Mouse (Mus musculus) embryonic facial prominence, embryonic 10.5 days (tissue): ENCODE data around the gene Ptp4a2. TPM values are rescaled to one million over a fixed set of nuclear protein-coding genes. Genes with fewer than 3 reads are reported as not detected.

Experiments used
- DNase-seq: peaks from one replicate; pipeline ENCODE4 v3.0.0-alpha.2; 2017; ENCODE audit warnings: low spot score
- H3K27ac ChIP-seq: fragments of 300-500 bp; sonication (generic); replicated peaks from 2 replicates; pipeline ENCODE4 v1.5.1; 2016; ENCODE audit warnings: mild to moderate bottlenecking
- H3K27me3 ChIP-seq: fragments of 300-500 bp; sonication (generic); replicated peaks from 2 replicates; pipeline ENCODE4 v1.6.1; 2016; ENCODE audit warnings: low read depth, mild to moderate bottlenecking; ENCODE audit not compliant: poor library complexity, severe bottlenecking
- H3K36me3 ChIP-seq: fragments of 300-500 bp; sonication (generic); replicated peaks from 2 replicates; pipeline ENCODE4 v1.6.1; 2016; ENCODE audit warnings: mild to moderate bottlenecking, moderate library complexity
- H3K4me1 ChIP-seq: fragments of 300-500 bp; sonication (generic); 2 replicates; pipeline ENCODE4 v1.6.1; 2016
- H3K4me3 ChIP-seq: fragments of 300-500 bp; sonication (generic); 2 replicates; pipeline ENCODE4 v1.5.1; 2016; ENCODE audit warnings: mild to moderate bottlenecking, moderate library complexity
- H3K9me3 ChIP-seq: fragments of 300-500 bp; sonication (generic); 2 replicates; pipeline ENCODE4 v1.6.1; 2016; ENCODE audit warnings: mild to moderate bottlenecking
- WGBS: fragments of 180-500 bp; shearing (Covaris S2); methylation state at CpG from one replicate; pipeline ENCODE4 v1.1.7; 2016; 5-methylcytosine and 5-hydroxymethylcytosine counted together
- polyA plus RNA-seq: library from polyadenylated mRNA; unstranded; fragments of >200 nt; fragmentation: Nextera tagmentation; extraction: Ambion mirVana; gene quantifications from 2 replicates; pipeline ENCODE4 v1.2.1, GENCODE M21; 2016

The Ptp4a2 gene
- polyA plus RNA-seq, 1 experiment from 2014 or later, result 296 TPM

GRCm38 (mm10) chr4:129785178-129785577 is 25.8 kb upstream of the Ptp4a2 start:
- peaks cover 20% of the 10 kb centered on the region for H3K4me1 ChIP-seq
- no peak overlapping the region for H3K27ac ChIP-seq
- 0 out of 2 replicates have a peak, but pooled peaks cover 3% of the 10 kb centered on the region for H3K9me3 ChIP-seq
- H3K27me3 ChIP-seq, result no peaks in the 10 kb centered on the region
- WGBS, result 5% methylated on average over 4 of the region's 4 CpGs
- DNase-seq, result peak; percentile 73
- no peaks in the 10 kb centered on the region for H3K36me3 ChIP-seq
- no peak overlapping the region for H3K4me3 ChIP-seq

- no peaks in the 10 kb centered on the region for H3K36me3 ChIP-seq
- DNase-seq, result no peak
- peaks cover 14% of the 10 kb centered on the region; the same call in 1 of the 2 replicates for H3K4me1 ChIP-seq
- H3K27me3 ChIP-seq, result no peaks in the 10 kb centered on the region
- 73% methylated on average over 8 of the region's 8 CpGs for WGBS
- H3K27ac ChIP-seq, result no peak overlapping the region; the same call in 1 of the 2 replicates
- 0 out of 2 replicates have a peak, but pooled peaks cover 3% of the 10 kb centered on the region for H3K9me3 ChIP-seq
- no peak overlapping the region for H3K4me3 ChIP-seq
Observed at GRCm38 (mm10) chr4:129788693-129789092, 22.3 kb upstream of the Ptp4a2 start.

- H3K4me1 ChIP-seq, result peaks cover 22% of the 10 kb centered on the region
- no peak overlapping the region for H3K27ac ChIP-seq
- H3K27me3 ChIP-seq, result no peaks in the 10 kb centered on the region
- no peaks in the 10 kb centered on the region for H3K36me3 ChIP-seq
- no peak for DNase-seq
- 0 out of 2 replicates have a peak, but pooled peaks cover 3% of the 10 kb centered on the region for H3K9me3 ChIP-seq
- no peak overlapping the region for H3K4me3 ChIP-seq
- WGBS, result 88% methylated on average over 2 of the region's 2 CpGs
Observed at GRCm38 (mm10) chr4:129789635-129790034, 21.4 kb upstream of the Ptp4a2 start.

- no peak for DNase-seq
- Histone ChIP-seq H3K9me3 (0 out of 2 replicates have a peak, but pooled peaks cover 3% of the 10 kb centered on the region), H3K36me3 (no peaks in the 10 kb centered on the region), H3K27ac (no peak overlapping the region), H3K4me1 (peaks cover 30% of the 10 kb centered on the region), H3K4me3 (no peak overlapping the region), H3K27me3 (no peaks in the 10 kb centered on the region)
- WGBS, result 89% methylated on average over 3 of the region's 3 CpGs
Observed at GRCm38 (mm10) chr4:129790475-129790874, 20.5 kb upstream of the Ptp4a2 start.

GRCm38 (mm10) chr4:129791399-129791798 is 19.6 kb upstream of the Ptp4a2 start:
- WGBS, result 21% methylated on average over 1 of the region's 1 CpGs
- H3K27me3 ChIP-seq, result no peaks in the 10 kb centered on the region
- peaks cover 39% of the 10 kb centered on the region for H3K4me1 ChIP-seq
- no peaks in the 10 kb centered on the region for H3K36me3 ChIP-seq
- no peak overlapping the region for H3K4me3 ChIP-seq
- 0 out of 2 replicates have a peak, but pooled peaks cover 3% of the 10 kb centered on the region for H3K9me3 ChIP-seq
- H3K27ac ChIP-seq, result no peak overlapping the region
- peak; percentile 28 for DNase-seq

- Histone ChIP-seq H3K4me3 (no peak overlapping the region), H3K9me3 (0 out of 2 replicates have a peak, but pooled peaks cover 1% of the 10 kb centered on the region), H3K4me1 (peaks cover 41% of the 10 kb centered on the region), H3K36me3 (no peaks in the 10 kb centered on the region), H3K27ac (no peak overlapping the region), H3K27me3 (no peaks in the 10 kb centered on the region; the same call in 1 of the 2 replicates)
- 86% methylated on average over 7 of the region's 7 CpGs for WGBS
- no peak for DNase-seq
Observed at GRCm38 (mm10) chr4:129792666-129793202, 18.3 kb upstream of the Ptp4a2 start.

- no peaks in the 10 kb centered on the region for H3K9me3 ChIP-seq
- no peaks in the 10 kb centered on the region for H3K36me3 ChIP-seq
- 65% methylated on average over 5 of the region's 5 CpGs for WGBS
- peaks cover 5% of the 10 kb centered on the region; the same call in 1 of the 2 replicates for H3K27me3 ChIP-seq
- H3K27ac ChIP-seq, result peak overlapping the region; percentile 35; the same call in 1 of the 2 replicates
- no peak for DNase-seq
- no peak overlapping the region for H3K4me3 ChIP-seq
- H3K4me1 ChIP-seq, result peaks cover 47% of the 10 kb centered on the region
Observed at GRCm38 (mm10) chr4:129793713-129794329, 17.2 kb upstream of the Ptp4a2 start.

- peaks cover 45% of the 10 kb centered on the region for H3K4me1 ChIP-seq
- H3K27me3 ChIP-seq, result peaks cover 9% of the 10 kb centered on the region; the same call in 1 of the 2 replicates
- peak overlapping the region; percentile 87 for H3K27ac ChIP-seq
- peak overlapping the region; percentile 42 for H3K4me3 ChIP-seq
- WGBS, result 6% methylated on average over 17 of the region's 17 CpGs
- no peaks in the 10 kb centered on the region for H3K9me3 ChIP-seq
- peak; percentile 82 for DNase-seq
- no peaks in the 10 kb centered on the region for H3K36me3 ChIP-seq
Observed at GRCm38 (mm10) chr4:129795151-129795860, 15.7 kb upstream of the Ptp4a2 start.

GRCm38 (mm10) chr4:129795861-129796260 is 15.2 kb upstream of the Ptp4a2 start:
- Histone ChIP-seq H3K27ac (peak overlapping the region; percentile 87), H3K27me3 (peaks cover 9% of the 10 kb centered on the region; the same call in 1 of the 2 replicates), H3K4me3 (peak overlapping the region; percentile 42), H3K36me3 (no peaks in the 10 kb centered on the region), H3K9me3 (no peaks in the 10 kb centered on the region), H3K4me1 (peaks cover 44% of the 10 kb centered on the region)
- no peak for DNase-seq
- 20% methylated on average over 8 of the region's 8 CpGs for WGBS

- Histone ChIP-seq H3K27me3 (peaks cover 9% of the 10 kb centered on the region; the same call in 1 of the 2 replicates), H3K4me1 (peaks cover 35% of the 10 kb centered on the region), H3K36me3 (no peaks in the 10 kb centered on the region), H3K27ac (peak overlapping the region; percentile 19; the same call in 1 of the 2 replicates), H3K4me3 (0 out of 2 replicates have a peak overlapping the region, but pooled peaks have one; percentile 16), H3K9me3 (no peaks in the 10 kb centered on the region)
- WGBS, result 37% methylated on average over 5 of the region's 5 CpGs
- DNase-seq, result peak; percentile 42
Observed at GRCm38 (mm10) chr4:129797985-129798384, 13.0 kb upstream of the Ptp4a2 start.

- H3K9me3 ChIP-seq, result no peaks in the 10 kb centered on the region
- 80% methylated on average over 1 of the region's 1 CpGs for WGBS
- peaks cover 3% of the 10 kb centered on the region for H3K4me1 ChIP-seq
- DNase-seq, result no peak
- H3K27ac ChIP-seq, result no peak overlapping the region
- H3K4me3 ChIP-seq, result no peak overlapping the region
- H3K27me3 ChIP-seq, result 0 out of 2 replicates have a peak, but pooled peaks cover 4% of the 10 kb centered on the region
- no peaks in the 10 kb centered on the region for H3K36me3 ChIP-seq
Observed at GRCm38 (mm10) chr4:129803368-129803767, 7.7 kb upstream of the Ptp4a2 start.

GRCm38 (mm10) chr4:129805059-129805458 is 6.0 kb upstream of the Ptp4a2 start:
- no peaks in the 10 kb centered on the region for H3K4me1 ChIP-seq
- no peaks in the 10 kb centered on the region for H3K9me3 ChIP-seq
- H3K27me3 ChIP-seq, result peaks cover 4% of the 10 kb centered on the region
- no peak overlapping the region for H3K27ac ChIP-seq
- WGBS, result 91% methylated on average over 3 of the region's 3 CpGs
- DNase-seq, result no peak
- H3K4me3 ChIP-seq, result no peak overlapping the region
- no peaks in the 10 kb centered on the region for H3K36me3 ChIP-seq
